Mouse (Mus musculus) thymus, postnatal 14 days (tissue): Measurements from ENCODE around the gene Gm28051.
A peak's percentile ranks its signal among the peaks of the same experiment; 100 is the strongest.

Experiments
- DNase-seq: peaks from one replicate; pipeline ENCODE4 v3.0.0; 2021

The Gm28051 gene

DNA sequence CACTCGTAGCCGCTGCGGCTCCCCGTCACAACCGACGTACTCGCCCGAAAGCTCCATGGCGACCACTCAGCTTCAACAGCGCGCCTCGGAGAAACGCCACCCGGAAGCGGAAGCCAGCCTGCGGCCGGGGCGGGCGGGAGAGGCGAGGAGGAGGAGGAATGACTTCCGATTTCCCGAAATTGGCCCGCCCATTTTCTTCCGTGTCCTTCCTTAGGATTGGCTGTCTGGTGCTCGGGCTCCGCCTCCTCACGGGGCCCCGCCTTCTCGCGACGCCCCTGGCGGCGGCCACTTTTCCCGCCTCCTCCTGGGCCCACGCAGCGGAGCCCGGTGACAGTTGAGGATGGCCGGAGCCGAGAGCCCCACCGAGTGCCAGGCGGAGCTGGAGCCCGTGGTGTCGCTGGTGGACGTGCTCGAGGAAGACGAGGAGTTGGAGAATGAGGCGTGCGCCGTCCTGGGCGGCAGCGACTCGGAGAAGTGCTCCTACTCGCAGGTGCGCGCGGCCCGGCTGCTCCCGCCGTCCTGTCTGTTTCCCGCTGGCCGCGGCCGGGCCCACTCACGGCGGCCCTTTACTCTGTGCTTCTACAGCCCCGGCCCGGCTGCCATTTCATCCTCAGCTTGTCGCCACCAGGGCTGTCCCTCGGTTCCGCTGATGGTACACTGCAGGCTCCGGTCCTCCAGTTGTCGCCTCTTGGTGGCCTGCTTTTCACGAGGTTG, at the start of gene Gm28051, which contains the start of the genes Gon7 and Ubr7:
TSS of gene Gm28051 (minus strand) at position 77 of the 714 bp plus-strand sequence.
TSS of gene Gon7 (minus strand) at position 115 of the 714 bp plus-strand sequence.
TSS of gene Ubr7 (plus strand) at position 279 of the 714 bp plus-strand sequence.
- peak; percentile 97 for DNase-seq

DNA sequence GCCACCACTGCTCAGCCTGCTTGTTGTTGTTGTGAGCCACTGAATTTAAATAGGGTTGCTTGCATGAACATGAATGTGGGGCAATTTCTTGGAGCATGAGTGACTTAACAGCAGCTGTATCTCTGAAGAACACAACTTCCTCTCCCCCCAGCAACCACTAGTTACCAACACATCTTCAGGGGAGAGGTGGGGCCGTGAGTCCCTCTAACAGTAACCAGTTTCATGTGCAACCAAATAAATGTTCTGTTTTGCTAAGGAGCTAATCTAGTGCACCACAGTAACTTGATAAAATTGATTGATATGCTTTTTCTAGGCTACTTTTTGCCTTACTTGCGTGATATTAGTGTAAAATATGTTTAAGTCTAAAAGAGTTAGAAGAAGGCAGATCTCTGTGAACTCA, 42.0 kb upstream of the Gm28051 start:
- peak; percentile 36 for DNase-seq

GRCm38 (mm10) chr12:102787927-102788326, 30.4 kb upstream of the Gm28051 start:
- peak; percentile 81 for DNase-seq

GRCm38 (mm10) chr12:102785593-102785985, 28.0 kb upstream of the Gm28051 start:
- DNase-seq = no peak

- DNase-seq = peak; percentile 39
Observed at GRCm38 (mm10) chr12:102784899-102785592, 27.5 kb upstream of the Gm28051 start.

- peak; percentile 58 for DNase-seq
Observed at GRCm38 (mm10) chr12:102782841-102783240, 25.3 kb upstream of the Gm28051 start.

DNA sequence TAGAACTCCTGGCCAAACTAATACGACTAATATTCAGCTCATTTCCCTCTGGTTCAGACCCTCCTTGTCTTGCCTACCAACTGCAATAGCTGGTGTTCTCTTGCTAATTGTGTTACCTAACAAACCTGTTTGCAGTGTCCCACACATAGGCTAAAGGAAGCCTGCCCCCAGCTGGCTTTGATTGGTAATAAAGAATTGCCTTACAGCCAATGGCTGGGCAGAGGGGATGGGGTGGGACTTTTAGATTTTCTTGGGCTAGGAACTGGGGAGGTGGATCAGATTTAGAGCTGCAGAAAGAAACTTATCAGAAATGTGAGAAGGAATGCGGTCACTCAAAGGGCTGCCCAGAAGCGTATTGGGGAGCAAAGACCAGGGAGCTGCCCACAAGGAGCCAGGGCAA, 21.9 kb upstream of the Gm28051 start:
- DNase-seq = peak; percentile 37

DNA sequence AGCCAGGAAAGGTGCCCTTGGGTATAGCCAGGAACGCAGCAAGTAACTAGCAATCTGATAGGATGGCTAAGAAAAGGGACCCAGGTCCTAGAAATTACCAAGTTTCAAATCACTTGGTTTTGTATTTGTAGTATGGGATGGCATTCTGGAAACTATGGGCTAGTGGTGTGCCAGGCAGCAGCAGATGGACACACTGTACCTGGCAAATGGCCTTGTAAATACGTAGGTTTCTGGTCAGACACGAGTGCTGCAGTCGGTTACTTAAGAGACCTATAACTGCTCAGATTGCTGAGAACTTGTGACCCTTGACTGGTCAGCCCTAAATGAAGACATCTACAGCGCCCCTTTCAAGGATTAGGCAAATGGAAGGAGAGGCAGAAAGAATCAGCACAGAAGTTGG, 20.6 kb upstream of the Gm28051 start:
- DNase-seq = no peak

- DNase-seq = no peak
Observed at GRCm38 (mm10) chr12:102776035-102776434, 18.5 kb upstream of the Gm28051 start.

DNA sequence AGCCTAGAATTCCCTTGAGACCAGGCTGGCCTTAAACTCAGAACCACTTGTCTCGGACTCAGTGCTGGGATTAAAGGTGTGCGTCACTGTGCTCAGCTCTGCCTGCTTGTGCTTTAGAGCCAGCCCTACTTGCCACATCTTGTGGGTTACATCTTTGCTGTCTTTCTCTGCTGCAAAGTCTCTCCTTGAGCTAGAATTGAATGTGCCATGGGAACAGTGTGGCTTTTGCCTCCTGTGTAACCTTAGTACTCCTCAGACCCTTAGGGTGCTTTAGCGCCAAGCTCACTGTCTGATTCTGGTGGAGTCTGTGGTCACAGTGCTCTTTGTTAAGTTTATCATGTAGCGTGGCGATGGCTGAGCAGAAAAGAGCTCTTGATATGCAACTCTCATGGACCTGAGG, 15.1 kb upstream of the Gm28051 start:
- DNase-seq = no peak

GRCm38 (mm10) chr12:102771601-102772000, 14.0 kb upstream of the Gm28051 start:
- DNase-seq = no peak

- DNase-seq = peak; percentile 61
Observed at GRCm38 (mm10) chr12:102769000-102769399, 11.4 kb upstream of the Gm28051 start.

- DNase-seq = no peak
Observed at GRCm38 (mm10) chr12:102763696-102764095, 6.1 kb upstream of the Gm28051 start.

DNA sequence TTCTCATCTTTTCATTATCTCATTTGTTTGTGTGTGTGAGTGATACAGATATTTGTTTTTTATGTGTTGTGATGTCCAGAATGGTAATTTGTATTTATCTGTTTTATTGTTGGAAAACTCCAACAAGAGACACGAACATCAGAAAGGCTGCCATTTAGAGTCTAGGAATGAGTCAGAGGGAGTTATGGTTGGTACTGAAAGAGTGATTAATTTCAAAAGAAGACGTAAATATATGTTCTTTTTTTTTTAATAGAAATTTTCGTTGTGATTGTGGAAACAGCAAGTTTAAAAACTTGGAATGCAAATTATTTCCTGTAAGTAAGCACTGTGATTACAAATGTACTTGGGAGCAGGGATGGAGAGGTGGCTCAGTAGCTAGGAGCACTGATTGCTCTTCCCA, 4.1 kb upstream of the Gm28051 start:
- DNase-seq = no peak

DNA sequence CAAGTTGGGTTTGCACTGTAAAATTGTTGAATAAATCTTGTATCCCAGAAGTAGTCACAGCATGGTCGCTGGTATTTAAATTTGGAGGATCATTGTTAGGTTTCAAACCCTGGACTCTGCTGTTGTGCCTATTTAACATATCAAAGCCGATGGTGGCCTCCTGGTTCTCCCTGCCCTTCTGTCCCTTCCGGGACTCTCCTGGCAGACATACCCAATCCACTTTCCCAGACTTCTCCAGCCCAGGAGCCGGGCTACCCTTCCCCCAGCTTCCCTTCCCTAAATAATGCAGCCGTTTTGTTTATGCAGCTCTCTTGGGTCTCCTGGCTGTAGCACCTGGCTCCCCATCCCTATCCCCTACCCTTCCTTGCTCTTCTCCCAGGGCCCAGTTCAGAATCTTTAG, 1.4 kb upstream of the Gm28051 start:
- DNase-seq = no peak

DNA sequence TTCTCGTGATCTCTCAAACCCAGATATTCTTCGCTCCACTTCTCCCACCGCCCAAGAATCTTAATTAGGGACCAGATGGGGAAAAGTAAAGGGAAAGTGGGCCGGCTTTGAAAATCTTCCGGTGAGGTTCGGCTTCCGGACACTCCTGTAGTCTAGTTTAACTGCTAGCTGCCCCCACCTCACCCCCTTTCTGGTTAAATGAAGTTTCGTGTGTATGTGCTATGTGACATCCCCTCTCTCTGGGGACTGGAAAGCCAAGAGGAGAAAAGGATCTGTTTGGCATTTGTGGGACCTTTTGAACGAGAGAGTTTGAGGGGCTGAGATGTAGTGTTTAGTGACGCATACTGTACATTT, 815 bp upstream of the Gm28051 start, which contains the start of gene Gm20604:
TSS of gene Gm20604 (minus strand) at position 270 of the 354 bp plus-strand sequence.
- no peak for DNase-seq

DNA sequence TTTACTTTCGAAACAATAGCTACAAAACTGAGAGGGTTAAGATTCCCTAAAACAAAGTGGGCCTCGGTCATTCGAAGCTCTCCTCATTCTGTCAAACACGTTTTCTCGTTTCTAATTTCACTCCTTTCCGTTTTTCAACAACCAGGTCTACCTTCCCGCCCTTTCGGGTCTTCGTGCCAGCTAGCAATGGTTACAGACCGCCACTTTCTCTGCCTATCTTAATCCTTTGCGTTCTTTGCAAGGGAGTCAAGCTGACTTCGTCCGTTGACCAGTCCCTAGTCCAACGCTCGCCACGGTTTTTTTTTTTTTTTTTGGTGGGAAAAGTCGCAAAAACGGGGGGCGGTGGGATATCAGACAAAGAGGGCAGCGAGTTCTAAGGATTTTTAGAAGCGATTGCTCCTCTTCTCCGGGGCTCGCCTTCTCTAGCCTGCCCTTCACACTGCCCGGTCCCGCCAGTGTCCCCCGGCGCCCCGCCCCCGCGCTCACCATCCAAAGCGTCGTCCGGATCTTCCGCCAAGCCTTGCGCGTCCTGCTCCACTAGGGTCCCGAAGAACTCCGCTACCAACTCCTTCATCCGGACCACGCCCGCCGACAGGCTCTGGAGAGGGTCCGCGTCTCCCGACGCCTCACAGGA, 393 bp downstream of the Gm28051 start:
- DNase-seq = no peak

GRCm38 (mm10) chr12:102756304-102756703, 1.3 kb downstream of the Gm28051 start:
- peak; percentile 62 for DNase-seq

GRCm38 (mm10) chr12:102748256-102748655, 9.3 kb downstream of the Gm28051 start:
- DNase-seq = no peak

DNA sequence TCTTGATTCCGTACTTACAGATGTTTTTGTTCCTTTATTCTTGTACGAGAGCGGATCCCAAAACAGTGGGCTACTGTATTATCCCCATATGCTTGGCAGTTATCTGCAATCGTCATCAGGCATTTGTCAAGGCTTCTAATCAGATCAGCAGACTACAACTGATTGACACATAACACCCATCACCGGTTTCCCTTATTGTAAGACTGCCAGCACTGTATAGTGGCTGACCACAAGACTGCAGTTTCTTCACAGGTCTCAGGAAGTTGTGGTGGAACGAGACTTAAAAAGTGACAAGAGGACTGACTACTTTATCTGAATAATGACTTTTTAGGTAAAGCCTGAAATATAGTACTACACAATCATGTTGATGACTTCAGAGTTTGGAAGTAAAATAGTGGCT, 12.7 kb downstream of the Gm28051 start:
- peak; percentile 28 for DNase-seq

DNA sequence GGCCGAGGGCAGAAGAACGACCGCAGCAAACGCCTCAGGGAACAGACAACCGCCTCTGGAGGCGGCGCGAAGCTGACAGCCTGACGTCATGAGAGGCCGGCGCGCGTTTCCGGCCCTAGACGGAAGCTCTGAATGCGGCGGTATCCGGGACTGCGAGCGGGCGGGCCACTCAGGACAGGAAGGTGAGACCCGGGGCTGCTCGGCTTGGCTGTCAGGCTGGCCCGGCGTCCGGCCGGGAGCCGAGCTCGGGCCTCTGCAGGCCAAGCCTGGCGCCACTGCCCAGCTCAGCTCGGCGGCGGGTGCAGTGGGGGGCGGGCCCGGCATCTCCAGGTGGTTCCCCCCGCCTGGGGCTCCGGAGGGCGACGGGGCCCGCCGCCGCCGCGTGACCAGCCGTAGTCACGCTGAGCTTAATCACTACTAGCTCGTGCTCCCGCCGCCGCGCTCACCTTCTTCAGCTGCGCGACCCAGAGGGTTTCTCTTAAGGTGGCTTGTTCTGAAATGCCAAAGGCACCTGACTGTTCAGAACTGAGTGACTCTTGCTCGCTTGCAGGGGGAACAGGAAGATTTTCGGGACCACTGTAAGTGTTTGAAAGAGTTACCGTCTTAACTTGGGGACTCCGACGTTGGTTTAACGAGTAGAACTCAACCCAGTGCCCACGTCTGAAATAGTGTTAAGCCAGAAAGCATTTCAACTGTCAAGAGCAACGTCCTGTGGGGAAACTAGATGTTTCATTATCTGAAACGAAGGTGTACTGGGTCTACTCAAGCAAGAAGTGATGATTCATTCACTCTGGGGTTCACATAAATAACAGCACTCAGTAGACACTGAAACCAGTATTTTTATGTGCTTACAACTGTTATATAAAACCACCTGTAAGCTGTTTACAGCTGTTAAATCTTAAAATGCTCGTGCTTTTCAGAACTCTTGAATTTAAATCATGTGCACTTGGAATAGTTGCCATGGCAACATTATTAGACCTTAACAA, 13.7 kb downstream of the Gm28051 start, which contains the start of the genes Moap1 and Tmem251:
TSS of gene Moap1 (minus strand) at position 73 of the 986 bp plus-strand sequence.
TSS of gene Tmem251 (plus strand) at position 174 of the 986 bp plus-strand sequence.
- peak; percentile 91 for DNase-seq

- DNase-seq = no peak
Observed at GRCm38 (mm10) chr12:102743036-102743588, 14.5 kb downstream of the Gm28051 start.
